Mouse (Mus musculus) heart, embryonic 14.5 days (tissue): ENCODE measurements around the gene Cnst. TPM values are rescaled to one million over a fixed set of nuclear protein-coding genes. Genes with fewer than 3 reads are reported as not detected.

Source experiments
- ATAC-seq: fragments of 200-750 bp; cut with Nextera tagmentation; 2 replicates; pipeline ENCODE4 v1.8.0; 2017; ENCODE audit warnings: low read depth, moderate TSS enrichment; ENCODE audit not compliant: insufficient number of reproducible peaks, insufficient read depth, low FRiP score
- H3K27ac ChIP-seq, 2 experiments: fragments of 200-500 bp in 1 of 2; fragments of 300-500 bp in 1 of 2; sonication (generic) in 1 of 2; replicated peaks in 1 of 2; 2 replicates each; pipeline ENCODE4 v1.5.1; 2012 to 2014; ENCODE audit warnings: low read depth in 2 of 2, low read length in 2 of 2, control low read depth in 1 of 2, mild to moderate bottlenecking in 1 of 2, mixed read lengths in 1 of 2; ENCODE audit not compliant: control insufficient read depth in 1 of 2, insufficient read depth in 1 of 2
- H3K27me3 ChIP-seq: fragments of 300-500 bp; sonication (generic); 2 replicates; pipeline ENCODE4 v1.6.1; 2014; ENCODE audit warnings: mild to moderate bottlenecking, low read length, control low read depth; ENCODE audit not compliant: control insufficient read depth, insufficient read depth
- H3K36me3 ChIP-seq: fragments of 300-500 bp; sonication (generic); 2 replicates; pipeline ENCODE4 v1.6.1; 2014; ENCODE audit warnings: mild to moderate bottlenecking, control low read depth, low read length, mixed read lengths; ENCODE audit not compliant: control insufficient read depth, insufficient read depth
- H3K4me1 ChIP-seq, 2 experiments: fragments of 200-500 bp in 1 of 2; fragments of 300-500 bp in 1 of 2; sonication (generic) in 1 of 2; 2 replicates each; pipeline ENCODE4 v1.6.1; 2012 to 2014; ENCODE audit warnings: low read length in 2 of 2, control low read depth in 1 of 2, mixed read lengths in 1 of 2; ENCODE audit not compliant: control insufficient read depth in 2 of 2, insufficient read depth in 2 of 2
- H3K4me2 ChIP-seq: fragments of 300-500 bp; sonication (generic); 2 replicates; pipeline ENCODE4 v1.6.1; 2014; ENCODE audit warnings: mild to moderate bottlenecking, low read length
- H3K4me3 ChIP-seq, 2 experiments: fragments of 200-500 bp in 1 of 2; fragments of 300-500 bp in 1 of 2; sonication (generic) in 1 of 2; 2 replicates each; pipeline ENCODE4 v1.5.1; 2012 to 2014; ENCODE audit warnings: low read length in 2 of 2, mild to moderate bottlenecking in 2 of 2, control low read depth in 1 of 2, low read depth in 1 of 2, moderate library complexity in 1 of 2; ENCODE audit not compliant: control insufficient read depth in 1 of 2, insufficient read depth in 1 of 2
- H3K9ac ChIP-seq: fragments of 300-500 bp; sonication (generic); 2 replicates; pipeline ENCODE4 v1.6.1; 2014; ENCODE audit warnings: mild to moderate bottlenecking, low read length
- H3K9me3 ChIP-seq: fragments of 300-500 bp; sonication (generic); 2 replicates; pipeline ENCODE4 v1.6.1; 2016; ENCODE audit warnings: low read length, control low read depth; ENCODE audit not compliant: control insufficient read depth
- WGBS: fragments of 180-500 bp; shearing (Covaris S2); extraction: QIAGEN DNeasy Blood & Tissue Kit; methylation state at CpG from one replicate; pipeline ENCODE4 v1.1.7; 2014; 5-methylcytosine and 5-hydroxymethylcytosine counted together
- polyA plus RNA-seq: library from polyadenylated mRNA; unstranded; fragments of >200 nt; fragmentation: Nextera tagmentation; extraction: Ambion mirVana; gene quantifications from 2 replicates; pipeline ENCODE4 v1.2.1, GENCODE M21; 2014

The Cnst gene
- polyA plus RNA-seq, 1 experiment from 2014 or later: 18.1 TPM

GRCm38 (mm10) chr1:179547176-179547575, 1.0 kb downstream of the Cnst start:
- Histone ChIP-seq H3K27me3 (no peaks in the 10 kb centered on the region), H3K4me2 (peak overlapping the region; percentile 79), H3K4me3 (peak overlapping the region; percentile 75 to 88; a peak in 3 of 4 replicates), H3K27ac (peak overlapping the region; percentile 33 to 91; a peak in 3 of 4 replicates), H3K4me1 (peaks cover 5 to 25% of the 10 kb centered on the region in 2 experiments), H3K9me3 (no peaks in the 10 kb centered on the region), H3K36me3 (peaks cover 18% of the 10 kb centered on the region), H3K9ac (peak overlapping the region; percentile 87)
- 12% methylated on average over 5 of the region's 5 CpGs for WGBS
- no peak for ATAC-seq

GRCm38 (mm10) chr1:179548220-179548619, 2.0 kb downstream of the Cnst start:
- 61% methylated on average over 11 of the region's 11 CpGs for WGBS
- ATAC-seq: no peak
- H3K4me1 ChIP-seq: peaks cover 7 to 32% of the 10 kb centered on the region in 2 experiments
- peak overlapping the region; percentile 7 to 91; a peak in 2 of 4 replicates for H3K27ac ChIP-seq
- peak overlapping the region; percentile 2 to 75; a peak in 2 of 4 replicates for H3K4me3 ChIP-seq
- H3K36me3 ChIP-seq: peaks cover 9% of the 10 kb centered on the region
- H3K4me2 ChIP-seq: peak overlapping the region; percentile 79
- peak overlapping the region; percentile 87; the same call in 1 of the 2 replicates for H3K9ac ChIP-seq
- H3K27me3 ChIP-seq: no peaks in the 10 kb centered on the region
- no peaks in the 10 kb centered on the region for H3K9me3 ChIP-seq

- H3K4me1 ChIP-seq: peaks cover 7 to 41% of the 10 kb centered on the region in 2 experiments
Observed at GRCm38 (mm10) chr1:179548996-179549752, 3.0 kb downstream of the Cnst start.

GRCm38 (mm10) chr1:179551336-179551735, 5.2 kb downstream of the Cnst start:
- Histone ChIP-seq H3K9me3 (no peaks in the 10 kb centered on the region), H3K4me3 (no peak overlapping the region), H3K4me2 (no peak overlapping the region), H3K36me3 (0 out of 2 replicates have a peak, but pooled peaks cover 5% of the 10 kb centered on the region), H3K4me1 (peaks cover 7 to 37% of the 10 kb centered on the region in 2 experiments), H3K27ac (no peak overlapping the region), H3K9ac (no peak overlapping the region), H3K27me3 (no peaks in the 10 kb centered on the region)
- WGBS: 61% methylated on average over 3 of the region's 3 CpGs
- no peak for ATAC-seq

More at GRCm38 (mm10) chr1:179548996-179549752, 3.0 kb downstream of the Cnst start:
- H3K4me2 ChIP-seq: no peak overlapping the region
- H3K27ac ChIP-seq: no peak overlapping the region
- WGBS: 94% methylated on average over 5 of the region's 5 CpGs
- no peak overlapping the region for H3K9ac ChIP-seq
- ATAC-seq: no peak
- no peaks in the 10 kb centered on the region for H3K27me3 ChIP-seq
- H3K36me3 ChIP-seq: 0 out of 2 replicates have a peak, but pooled peaks cover 5% of the 10 kb centered on the region
- H3K4me3 ChIP-seq: no peak overlapping the region
- no peaks in the 10 kb centered on the region for H3K9me3 ChIP-seq

- H3K4me1 ChIP-seq: peaks cover 7 to 37% of the 10 kb centered on the region in 2 experiments
- no peak for ATAC-seq
- 85% methylated on average over 4 of the region's 4 CpGs for WGBS
Observed at GRCm38 (mm10) chr1:179551921-179552320, 5.8 kb downstream of the Cnst start.

GRCm38 (mm10) chr1:179552751-179553150, 6.6 kb downstream of the Cnst start:
- ATAC-seq: no peak
- WGBS: 48% methylated on average over 7 of the region's 7 CpGs
- H3K4me2 ChIP-seq: no peak overlapping the region

More at GRCm38 (mm10) chr1:179551921-179552320, 5.8 kb downstream of the Cnst start:
- no peak overlapping the region for H3K27ac ChIP-seq
- no peak overlapping the region for H3K4me2 ChIP-seq
- H3K27me3 ChIP-seq: no peaks in the 10 kb centered on the region
- H3K9ac ChIP-seq: no peak overlapping the region
- no peak overlapping the region for H3K4me3 ChIP-seq
- H3K36me3 ChIP-seq: 0 out of 2 replicates have a peak, but pooled peaks cover 5% of the 10 kb centered on the region
- H3K9me3 ChIP-seq: no peaks in the 10 kb centered on the region

GRCm38 (mm10) chr1:179553197-179553948, 7.2 kb downstream of the Cnst start:
- Histone ChIP-seq H3K36me3 (0 out of 2 replicates have a peak, but pooled peaks cover 5% of the 10 kb centered on the region), H3K4me1 (peaks cover 3 to 24% of the 10 kb centered on the region in 2 experiments), H3K9ac (no peak overlapping the region), H3K4me2 (no peak overlapping the region), H3K27me3 (no peaks in the 10 kb centered on the region), H3K27ac (no peak overlapping the region), H3K4me3 (no peak overlapping the region), H3K9me3 (no peaks in the 10 kb centered on the region)
- 42% methylated on average over 5 of the region's 5 CpGs for WGBS
- ATAC-seq: no peak

More at GRCm38 (mm10) chr1:179552751-179553150, 6.6 kb downstream of the Cnst start:
- Histone ChIP-seq H3K27ac (no peak overlapping the region; a peak in 1 of 4 replicates), H3K9me3 (no peaks in the 10 kb centered on the region), H3K36me3 (0 out of 2 replicates have a peak, but pooled peaks cover 5% of the 10 kb centered on the region), H3K9ac (no peak overlapping the region), H3K27me3 (no peaks in the 10 kb centered on the region), H3K4me1 (peaks cover 7 to 30% of the 10 kb centered on the region in 2 experiments), H3K4me3 (no peak overlapping the region)
